Mouse (Mus musculus) frontal cortex, adult (tissue): Measurements from ENCODE around the gene Zfp326.
"Not testable (repeated sequence)": the region's sequence is repeated elsewhere in the genome, so short reads cannot be mapped to it uniquely, and the experiment has no call there.

Source experiments
- ATAC-seq: cut with Nextera tagmentation; 2 replicates; pipeline ENCODE4 v1.9.2; 2017; ENCODE audit warnings: mild to moderate bottlenecking, moderate library complexity, mixed read lengths; ENCODE audit not compliant: low TSS enrichment

Zfp326 gene

GRCm38 (mm10) chr5:105876068-105876924 lies at the start of gene Zfp326:
TSS of gene Zfp326 (plus strand) at chr5:105876565.
- peak; percentile 79 for ATAC-seq

- ATAC-seq: no peak
These were observed 49.4 kb upstream of the Zfp326 start for GRCm38 (mm10) chr5:105826916-105827510.

GRCm38 (mm10) chr5:105828050-105828449 lies 48.3 kb upstream of the Zfp326 start:
- no peak for ATAC-seq

GRCm38 (mm10) chr5:105829008-105829586 lies 47.3 kb upstream of the Zfp326 start:
- no peak for ATAC-seq

- ATAC-seq: peak; percentile 76; the same call in 1 of the 2 replicates
These were observed 44.2 kb upstream of the Zfp326 start for GRCm38 (mm10) chr5:105832140-105832539.

- ATAC-seq: no peak
These were observed 42.4 kb upstream of the Zfp326 start for GRCm38 (mm10) chr5:105833923-105834322.

- ATAC-seq: no peak
These were observed 40.4 kb upstream of the Zfp326 start for GRCm38 (mm10) chr5:105836006-105836405.

- no peak for ATAC-seq
These were observed 36.5 kb upstream of the Zfp326 start for GRCm38 (mm10) chr5:105839740-105840310.

- ATAC-seq: no peak
These were observed 32.2 kb upstream of the Zfp326 start for GRCm38 (mm10) chr5:105844044-105844753.

GRCm38 (mm10) chr5:105845041-105845440 lies 31.3 kb upstream of the Zfp326 start:
- no peak for ATAC-seq

- ATAC-seq: no peak
These were observed 28.6 kb upstream of the Zfp326 start for GRCm38 (mm10) chr5:105847726-105848125.

- no peak for ATAC-seq
These were observed 27.1 kb upstream of the Zfp326 start for GRCm38 (mm10) chr5:105849222-105849621.

- ATAC-seq: no peak
These were observed 26.7 kb upstream of the Zfp326 start for GRCm38 (mm10) chr5:105849643-105850042.

GRCm38 (mm10) chr5:105853271-105853670 lies 23.1 kb upstream of the Zfp326 start:
- ATAC-seq: no peak

GRCm38 (mm10) chr5:105857486-105857885 lies 18.9 kb upstream of the Zfp326 start:
- ATAC-seq: no peak

- no peak for ATAC-seq
These were observed 17.3 kb upstream of the Zfp326 start for GRCm38 (mm10) chr5:105858754-105859694.

- no peak for ATAC-seq
These were observed 16.5 kb upstream of the Zfp326 start for GRCm38 (mm10) chr5:105859716-105860460.

- ATAC-seq: no peak
These were observed 15.9 kb upstream of the Zfp326 start for GRCm38 (mm10) chr5:105860461-105860835.

GRCm38 (mm10) chr5:105861616-105862015 lies 14.7 kb upstream of the Zfp326 start:
- ATAC-seq: no peak

GRCm38 (mm10) chr5:105865110-105865628 lies 11.2 kb upstream of the Zfp326 start:
- not testable (repeated sequence) for ATAC-seq
